Mouse (Mus musculus): ENCODE results near the gene Mamdc2. TPM values are rescaled to one million over a fixed set of nuclear protein-coding genes. Genes with fewer than 3 reads are reported as not detected.
A peak's percentile ranks its signal among the peaks of the same experiment; 100 is the strongest.

Gene Mamdc2
- total RNA-seq, 2 experiments from 2014 or later, result 0.82 to 0.83 TPM

GRCm38 (mm10) chr19:23273355-23274053 lies 174.7 kb downstream of the Mamdc2 start, which contains the start of gene Smc5:
Gene Smc5 (minus strand): TSS chr19:23273897.
- DNase-seq, result peak; percentile 88 to 89

GRCm38 (mm10) chr19:23256771-23257170 lies 191.5 kb downstream of the Mamdc2 start:
- no peak for DNase-seq

Other genes with a start within 250 kb of the Mamdc2 start
- gene Smc5, start 174.5 kb downstream of the Mamdc2 start, total RNA-seq (2021), result 10 to 100 TPM; 34.0 to 39.8 TPM
- 1 to 10 TPM; 1.5 to 2.0 TPM for gene 1700028P14Rik, start 204.4 kb upstream of the Mamdc2 start, total RNA-seq (2021)
- gene Ptar1, start 239.0 kb upstream of the Mamdc2 start, total RNA-seq (2021), result 10 to 100 TPM; 43.5 to 44.1 TPM

Measured in layer of hippocampus, postnatal 36 days (tissue).